Mouse (Mus musculus) neural tube, embryonic 11.5 days (tissue): ENCODE results near the gene Fig4. TPM values are rescaled to one million over a fixed set of nuclear protein-coding genes. Genes with fewer than 3 reads are reported as not detected.

Experiments
- ATAC-seq: fragments of 200-750 bp; cut with Nextera tagmentation; 2 replicates; pipeline ENCODE4 v1.8.0; 2017; ENCODE audit warnings: moderate number of reproducible peaks, mild to moderate bottlenecking, moderate TSS enrichment, moderate library complexity; ENCODE audit not compliant: insufficient read depth, low FRiP score, low TSS enrichment
- DNase-seq: peaks from one replicate; pipeline ENCODE4 v3.0.0-alpha.2; 2015; ENCODE audit warnings: low spot score
- H3K27ac ChIP-seq: fragments of 300-500 bp; sonication (generic); 2 replicates; pipeline ENCODE4 v1.5.1; 2014; ENCODE audit warnings: low read depth, mild to moderate bottlenecking, low read length
- H3K27me3 ChIP-seq: fragments of 300-500 bp; sonication (generic); 2 replicates; pipeline ENCODE4 v1.6.1; 2014; ENCODE audit warnings: mild to moderate bottlenecking, low read length, mixed read lengths; ENCODE audit not compliant: control insufficient read depth, insufficient read depth
- H3K36me3 ChIP-seq: fragments of 300-500 bp; sonication (generic); 2 replicates; pipeline ENCODE4 v1.6.1; 2014; ENCODE audit warnings: mild to moderate bottlenecking, low read length, moderate library complexity, mixed read lengths; ENCODE audit not compliant: control insufficient read depth, insufficient read depth
- H3K4me1 ChIP-seq: fragments of 300-500 bp; sonication (generic); 2 replicates; pipeline ENCODE4 v1.6.1; 2014; ENCODE audit warnings: low read length, mixed read lengths; ENCODE audit not compliant: control insufficient read depth, insufficient read depth
- H3K4me2 ChIP-seq: fragments of 300-500 bp; sonication (generic); 2 replicates; pipeline ENCODE4 v1.6.1; 2014; ENCODE audit warnings: low read depth, mild to moderate bottlenecking, moderate library complexity
- H3K4me3 ChIP-seq: fragments of 300-500 bp; sonication (generic); 2 replicates; pipeline ENCODE4 v1.5.1; 2014; ENCODE audit warnings: low read depth, low read length
- H3K9ac ChIP-seq: fragments of 300-500 bp; sonication (generic); 2 replicates; pipeline ENCODE4 v1.6.1; 2014; ENCODE audit warnings: mild to moderate bottlenecking, low read length
- H3K9me3 ChIP-seq: fragments of 300-500 bp; sonication (generic); 2 replicates; pipeline ENCODE4 v1.6.1; 2016; ENCODE audit warnings: low read length; ENCODE audit not compliant: control insufficient read depth
- WGBS: fragments of 180-500 bp; shearing (Covaris S2); extraction: QIAGEN DNeasy Blood & Tissue Kit; methylation state at CpG from one replicate; pipeline ENCODE4 v1.1.7; 2014; 5-methylcytosine and 5-hydroxymethylcytosine counted together
- polyA plus RNA-seq: library from polyadenylated mRNA; unstranded; fragments of >200 nt; fragmentation: Nextera tagmentation; extraction: Ambion mirVana; gene quantifications from 2 replicates; pipeline ENCODE4 v1.2.1, GENCODE M21; 2014

The Fig4 gene
- 25.2 and 29.6 TPM in 2 replicates for polyA plus RNA-seq

- peak; percentile 93 for DNase-seq
- no peaks in the 10 kb centered on the region for H3K27me3 ChIP-seq
- peaks cover 6% of the 10 kb centered on the region for H3K4me1 ChIP-seq
- no peaks in the 10 kb centered on the region for H3K36me3 ChIP-seq
- no peak within 1 kb of the TSS for H3K27ac ChIP-seq
- ATAC-seq, result peak; percentile 89
- H3K4me3 ChIP-seq, result peak within 1 kb of the TSS; percentile 64
- peak within 1 kb of the TSS; percentile 65 for H3K9ac ChIP-seq
- WGBS, result under 1% methylated on average over 37 of the region's 38 CpGs
- peak within 1 kb of the TSS; percentile 74 for H3K4me2 ChIP-seq
- no peaks in the 10 kb centered on the region for H3K9me3 ChIP-seq
Observed at GRCm38 (mm10) chr10:41302689-41303431, at the start of gene Fig4. Gene Fig4, minus strand, starts transcription at chr10:41303260.

GRCm38 (mm10) chr10:41341346-41341745, 38.3 kb upstream of the Fig4 start:
- H3K4me2 ChIP-seq, result no peak overlapping the region
- WGBS, result 91% methylated on average over 7 of the region's 7 CpGs
- no peaks in the 10 kb centered on the region for H3K4me1 ChIP-seq

GRCm38 (mm10) chr10:41332533-41333043, 29.5 kb upstream of the Fig4 start:
- 83% methylated on average over 2 of the region's 2 CpGs for WGBS
- Histone ChIP-seq H3K27me3 (no peaks in the 10 kb centered on the region), H3K4me1 (no peaks in the 10 kb centered on the region), H3K4me3 (no peak overlapping the region), H3K4me2 (no peak overlapping the region), H3K9ac (no peak overlapping the region), H3K9me3 (no peaks in the 10 kb centered on the region), H3K27ac (no peak overlapping the region), H3K36me3 (no peaks in the 10 kb centered on the region)
- ATAC-seq (no peak), DNase-seq (no peak)

More at GRCm38 (mm10) chr10:41341346-41341745, 38.3 kb upstream of the Fig4 start:
- ATAC-seq (no peak), DNase-seq (no peak)
- Histone ChIP-seq H3K9me3 (no peaks in the 10 kb centered on the region), H3K27me3 (no peaks in the 10 kb centered on the region), H3K9ac (no peak overlapping the region), H3K36me3 (no peaks in the 10 kb centered on the region), H3K27ac (no peak overlapping the region), H3K4me3 (no peak overlapping the region)

- 82% methylated on average over 3 of the region's 3 CpGs for WGBS
- DNase-seq (no peak), ATAC-seq (no peak)
- Histone ChIP-seq H3K4me2 (no peak overlapping the region), H3K9ac (no peak overlapping the region), H3K27ac (no peak overlapping the region), H3K4me1 (no peaks in the 10 kb centered on the region), H3K36me3 (no peaks in the 10 kb centered on the region), H3K4me3 (no peak overlapping the region), H3K9me3 (no peaks in the 10 kb centered on the region), H3K27me3 (no peaks in the 10 kb centered on the region)
Observed at GRCm38 (mm10) chr10:41315866-41316265, 12.8 kb upstream of the Fig4 start.

- H3K4me3 ChIP-seq, result no peak overlapping the region
- no peaks in the 10 kb centered on the region for H3K36me3 ChIP-seq
- H3K9ac ChIP-seq, result no peak overlapping the region
- no peaks in the 10 kb centered on the region for H3K27me3 ChIP-seq
- DNase-seq (no peak), ATAC-seq (no peak)
- H3K27ac ChIP-seq, result no peak overlapping the region
- no peaks in the 10 kb centered on the region for H3K4me1 ChIP-seq
- 85% methylated on average over 4 of the region's 4 CpGs for WGBS
- H3K9me3 ChIP-seq, result no peaks in the 10 kb centered on the region
- H3K4me2 ChIP-seq, result no peak overlapping the region
Observed at GRCm38 (mm10) chr10:41308205-41308604, 5.1 kb upstream of the Fig4 start.

GRCm38 (mm10) chr10:41304961-41305455, 1.9 kb upstream of the Fig4 start:
- H3K9ac ChIP-seq, result no peak overlapping the region
- no peak for ATAC-seq
- H3K27me3 ChIP-seq, result no peaks in the 10 kb centered on the region
- no peak overlapping the region for H3K27ac ChIP-seq
- peaks cover 6% of the 10 kb centered on the region for H3K4me1 ChIP-seq
- WGBS, result 78% methylated on average over 9 of the region's 9 CpGs
- H3K9me3 ChIP-seq, result no peaks in the 10 kb centered on the region
- no peak overlapping the region for H3K4me3 ChIP-seq
- H3K36me3 ChIP-seq, result no peaks in the 10 kb centered on the region
- DNase-seq, result no peak
- no peak overlapping the region for H3K4me2 ChIP-seq

GRCm38 (mm10) chr10:41303639-41304444, 782 bp upstream of the Fig4 start, which contains the start of gene Ak9:
Gene Ak9, plus strand, starts transcription at chr10:41303980.
- WGBS, result 1% methylated on average over 25 of the region's 25 CpGs
- Histone ChIP-seq H3K36me3 (no peaks in the 10 kb centered on the region), H3K4me1 (peaks cover 6% of the 10 kb centered on the region), H3K9me3 (no peaks in the 10 kb centered on the region), H3K4me3 (peak within 1 kb of the TSS; percentile 64), H3K9ac (peak within 1 kb of the TSS; percentile 65), H3K4me2 (peak within 1 kb of the TSS; percentile 74), H3K27ac (no peak within 1 kb of the TSS), H3K27me3 (no peaks in the 10 kb centered on the region)
- ATAC-seq (peak; percentile 78), DNase-seq (peak; percentile 84)

- no peak for DNase-seq
- WGBS, result 64% methylated on average over 1 of the region's 1 CpGs
- Histone ChIP-seq H3K36me3 (no peaks in the 10 kb centered on the region), H3K4me1 (peaks cover 6% of the 10 kb centered on the region), H3K4me3 (no peak overlapping the region), H3K9me3 (no peaks in the 10 kb centered on the region), H3K27ac (no peak overlapping the region), H3K27me3 (no peaks in the 10 kb centered on the region), H3K4me2 (no peak overlapping the region), H3K9ac (no peak overlapping the region)
- ATAC-seq, result no peak
Observed at GRCm38 (mm10) chr10:41300161-41300560, 2.9 kb downstream of the Fig4 start.
